Mouse (Mus musculus): ENCODE data around the gene Gm44790.

Gene Gm44790

DNA sequence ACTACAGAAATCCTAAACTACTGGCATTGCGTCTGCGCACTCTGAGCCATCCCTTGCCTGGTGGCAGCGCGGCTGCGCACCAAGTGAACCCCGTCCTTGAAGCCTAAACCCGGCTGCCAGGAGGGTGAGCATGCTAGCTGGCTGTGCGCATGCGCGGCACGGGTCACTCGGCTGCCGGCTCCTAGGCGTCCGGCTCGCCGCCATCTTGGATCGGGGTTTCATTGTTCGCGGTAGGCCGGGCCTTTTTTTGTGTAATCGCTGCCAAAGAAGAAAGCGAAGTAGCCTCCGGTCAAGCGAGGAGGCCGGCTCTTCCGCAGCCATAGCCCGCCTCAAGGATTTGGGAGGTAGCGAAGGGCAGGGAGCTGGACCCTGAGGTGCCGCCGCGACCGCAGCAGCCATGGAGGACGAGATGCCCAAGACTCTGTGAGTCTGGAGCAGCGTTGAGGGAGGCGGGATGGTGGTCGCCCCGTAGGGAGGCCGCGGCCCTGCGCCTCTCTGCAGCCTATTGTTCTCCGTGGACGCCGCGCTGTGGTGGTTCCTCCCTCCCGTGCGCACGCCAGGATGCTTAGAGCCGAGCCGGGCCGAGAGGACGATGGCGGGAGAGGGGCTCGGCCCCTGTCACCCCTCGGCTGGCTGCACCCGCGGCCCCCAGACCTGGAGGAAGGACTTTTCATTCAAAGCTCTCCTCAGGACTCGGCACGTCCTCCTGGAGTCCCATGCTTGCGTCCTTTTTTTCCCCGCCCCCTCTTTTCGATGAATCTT, 22.2 kb upstream of the Gm44790 start, which contains the start of gene Tia1:
Tia1 (plus strand) TSS at position 120 of the 762 bp plus-strand sequence.
- peak; percentile 98 for DNase-seq (ENCODE audit: low read depth)

DNA sequence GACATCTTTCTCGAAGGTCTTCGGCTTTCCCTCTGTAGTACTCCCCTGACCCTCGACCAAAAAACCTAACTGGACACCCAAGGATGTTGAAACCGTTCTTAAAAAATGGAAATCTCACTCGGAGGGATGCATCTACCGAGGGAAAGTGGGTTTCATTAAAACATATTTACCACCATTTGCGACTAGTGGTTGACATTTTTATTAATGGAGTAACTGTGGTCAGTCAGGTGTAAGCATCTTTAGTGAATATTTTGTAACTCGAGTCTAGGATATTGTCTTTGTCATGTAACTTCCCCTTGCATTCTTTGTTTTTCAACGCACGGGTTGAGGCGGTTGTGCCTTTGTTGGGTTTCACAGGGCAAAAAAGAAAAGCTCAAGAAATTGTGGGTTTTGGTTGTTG, 21.5 kb upstream of the Gm44790 start:
- peak; percentile 71 for DNase-seq (ENCODE audit: low read depth)

DNA sequence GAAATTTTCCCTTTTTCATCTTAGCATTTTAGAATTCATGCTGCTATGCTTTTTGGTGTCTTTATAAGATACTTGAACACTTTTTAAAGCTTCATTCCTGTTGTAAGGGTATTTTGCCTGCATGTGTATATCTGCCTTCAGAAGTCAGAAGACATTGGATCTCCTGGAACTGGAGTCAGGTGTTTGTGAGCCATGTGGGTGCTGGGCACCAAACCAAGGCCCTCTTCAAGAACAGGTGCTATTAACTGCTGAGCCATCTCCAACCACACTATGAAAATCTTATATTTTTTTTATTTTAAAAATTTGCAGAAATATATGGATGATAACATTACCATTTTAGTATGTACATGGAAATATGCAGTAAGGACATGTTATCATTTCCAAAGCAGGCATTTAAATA, 20.2 kb upstream of the Gm44790 start:
- no peak for DNase-seq (ENCODE audit: low read depth)

DNA sequence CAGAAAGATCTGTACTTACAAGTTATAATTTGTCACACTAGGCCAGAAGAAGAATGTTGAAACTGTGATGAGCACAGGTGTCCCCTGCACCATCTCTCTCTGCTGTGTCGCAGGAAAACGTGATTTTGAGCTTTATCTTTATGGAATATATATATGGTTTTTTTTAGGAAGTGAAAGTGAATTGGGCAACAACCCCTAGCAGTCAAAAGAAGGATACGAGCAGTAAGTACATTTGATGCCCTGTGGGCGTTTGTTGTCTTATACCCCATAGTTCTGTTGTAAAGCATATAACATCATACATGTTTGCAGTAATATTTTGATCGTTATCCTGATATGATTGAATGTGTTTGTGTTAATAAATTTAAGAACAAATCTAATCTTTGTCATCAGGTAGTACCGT, 7.7 kb upstream of the Gm44790 start:
- no peak for DNase-seq (ENCODE audit: low read depth)

DNA sequence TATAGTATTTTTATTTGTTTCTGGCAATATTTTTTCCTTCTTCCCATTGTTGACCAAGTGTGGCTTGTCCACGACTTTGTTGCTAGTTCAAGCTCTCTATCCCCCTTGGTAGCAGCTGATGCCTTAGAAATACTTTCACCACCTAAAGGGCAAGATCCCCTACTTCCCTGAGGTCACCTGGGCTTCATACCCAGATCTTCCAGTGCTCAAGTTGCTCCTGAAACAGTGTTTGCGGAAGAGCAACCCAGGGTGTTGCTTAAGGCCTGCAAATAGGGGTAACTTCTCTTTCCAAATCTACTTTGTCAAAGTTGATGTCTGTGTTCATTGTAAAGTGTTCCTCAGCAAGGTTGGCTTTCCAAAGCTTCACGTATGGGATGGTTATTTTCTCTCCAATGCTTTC, 7.2 kb upstream of the Gm44790 start:
- no peak for DNase-seq (ENCODE audit: low read depth)

DNA sequence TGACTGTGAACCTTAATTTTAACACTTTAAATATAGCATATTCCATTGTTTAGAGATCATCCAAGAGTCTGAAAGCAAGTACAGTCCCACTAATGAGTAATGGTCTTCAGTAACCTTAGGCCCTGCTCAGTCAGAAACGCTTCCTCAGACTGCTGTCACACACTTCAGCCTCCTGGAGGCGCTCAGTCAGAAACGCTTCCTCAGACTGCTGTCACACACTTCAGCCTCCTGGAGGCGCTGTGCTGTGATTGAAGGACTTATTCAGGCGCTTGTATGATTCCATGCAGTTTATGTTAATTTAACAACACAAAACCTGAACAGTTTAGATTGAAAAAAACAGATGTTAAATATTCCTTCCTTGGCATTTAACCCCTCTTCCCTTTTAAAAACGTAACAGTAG, 6.0 kb upstream of the Gm44790 start:
- peak; percentile 61 for DNase-seq (ENCODE audit: low read depth)

DNA sequence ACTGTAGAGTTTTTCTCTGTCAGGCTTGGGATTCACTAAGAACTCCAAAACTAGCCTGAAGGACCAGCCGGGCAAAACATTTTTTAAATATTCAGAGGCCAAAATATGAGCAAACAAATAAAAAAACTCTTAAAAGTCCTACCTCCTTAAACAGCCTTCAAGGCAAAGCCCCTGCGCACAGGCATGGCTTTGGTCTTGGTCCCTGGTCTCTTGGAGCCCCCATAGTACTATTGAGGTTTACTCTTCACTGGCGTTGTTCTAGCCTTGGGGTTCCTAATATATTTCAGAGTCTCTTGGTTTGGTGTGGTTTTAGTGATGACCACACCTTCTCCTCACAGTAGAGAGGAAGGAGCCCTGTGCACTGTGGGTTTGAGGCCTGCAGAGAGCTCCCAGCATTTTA, 5.1 kb downstream of the Gm44790 start:
- no peak for DNase-seq (ENCODE audit: low read depth)

DNA sequence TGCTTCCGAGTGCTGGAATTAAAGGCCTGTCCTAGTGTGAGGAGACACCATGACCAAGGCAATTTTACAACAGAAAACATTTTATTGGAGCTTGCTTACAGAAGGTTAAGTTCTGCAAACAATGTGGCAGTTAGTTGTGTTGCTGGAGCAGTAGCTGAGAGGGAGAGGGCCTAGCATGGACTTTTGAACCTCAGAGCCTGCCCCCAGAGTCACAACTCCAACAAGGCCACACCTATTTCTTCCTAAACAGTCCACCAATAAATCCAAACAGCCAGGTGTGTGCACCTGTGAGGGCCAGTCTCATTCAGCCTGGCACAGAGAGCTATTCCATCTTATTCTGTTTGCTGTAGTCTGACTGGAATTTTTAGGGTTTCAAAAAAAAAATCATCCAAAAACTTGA, 7.2 kb downstream of the Gm44790 start:
- DNase-seq (ENCODE audit: low read depth), result no peak

DNA sequence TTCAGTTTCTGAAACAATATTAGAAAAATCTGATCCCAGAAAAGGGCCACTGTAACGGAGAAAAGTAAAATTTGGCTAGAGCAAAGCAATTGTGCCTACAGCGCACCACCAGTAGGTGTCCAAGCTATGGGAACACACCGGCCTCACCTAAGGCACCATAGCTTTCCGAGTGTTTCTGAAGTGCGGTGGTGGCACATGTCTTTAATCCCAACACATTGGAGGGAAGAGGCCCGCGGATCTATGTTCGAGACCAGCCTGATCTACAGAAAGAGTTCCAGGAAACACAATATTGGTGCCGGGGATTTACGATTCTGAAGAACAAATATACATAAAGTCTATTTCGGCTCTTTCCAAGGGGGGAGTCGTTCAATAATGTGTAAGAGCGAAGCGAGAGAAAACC, 11.3 kb downstream of the Gm44790 start:
- DNase-seq (ENCODE audit: low read depth), result peak; percentile 87

DNA sequence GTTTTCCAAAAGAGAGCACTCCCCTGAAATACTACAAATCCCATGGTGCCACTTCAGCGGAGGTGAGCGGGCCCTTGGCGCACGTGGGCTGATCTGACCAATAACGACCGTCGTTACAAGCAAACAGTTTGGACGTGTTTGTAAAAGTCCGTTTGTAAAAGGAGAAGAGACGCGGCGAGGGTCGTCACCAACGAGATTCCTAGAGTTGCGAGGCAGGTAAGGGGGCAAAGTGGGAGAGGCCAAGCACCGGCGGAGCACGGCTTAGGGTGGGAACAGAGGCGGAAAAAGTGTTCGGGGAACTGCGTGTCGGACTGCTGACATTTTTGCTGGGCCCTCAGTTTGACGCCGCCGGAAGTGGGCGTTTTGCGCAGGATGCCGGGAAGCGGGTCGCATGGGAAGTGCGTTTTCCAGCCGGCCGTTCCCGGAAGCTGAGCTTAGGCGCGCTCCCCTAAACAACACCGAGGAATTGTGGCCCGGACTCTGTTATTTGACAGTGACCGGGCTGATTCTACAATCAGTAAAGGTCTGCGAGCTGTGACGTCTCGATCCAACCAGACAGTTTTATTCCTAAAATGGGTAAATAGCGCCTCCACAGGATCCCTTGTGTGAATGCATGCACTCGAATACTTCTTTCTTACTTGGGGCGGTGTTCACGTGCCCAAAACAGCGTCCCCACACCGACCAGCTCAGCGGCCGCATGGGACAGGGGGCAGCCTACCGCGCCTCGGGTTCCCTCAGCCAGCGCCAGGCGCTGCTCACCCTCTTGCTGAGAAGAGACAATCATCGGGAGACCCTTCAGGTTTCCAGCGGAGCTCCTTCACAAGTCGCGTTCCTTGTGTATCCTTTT, 12.0 kb downstream of the Gm44790 start, which contains the start of gene C87436:
C87436 (plus strand) TSS at position 103 of the 847 bp plus-strand sequence.
- peak; percentile 99 for DNase-seq (ENCODE audit: low read depth)

DNA sequence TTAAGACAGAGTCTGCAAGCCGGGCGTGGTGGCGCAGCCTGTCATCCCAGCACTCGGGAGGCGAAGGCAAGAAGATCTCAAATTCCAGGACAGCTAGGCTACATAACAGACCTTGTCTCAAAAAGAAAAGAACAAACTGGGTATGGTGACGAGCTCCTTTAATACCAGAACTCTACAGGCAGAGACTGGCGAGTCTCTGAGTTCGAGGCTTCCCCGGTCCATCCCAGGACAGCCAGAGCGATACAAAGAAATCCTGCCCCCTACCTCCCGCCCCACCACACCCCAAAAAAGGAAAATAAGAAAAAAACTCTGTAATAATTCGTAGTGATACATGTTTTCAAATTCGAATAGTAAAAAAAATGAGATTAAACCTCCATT, 12.7 kb downstream of the Gm44790 start:
- no peak for DNase-seq (ENCODE audit: low read depth)

DNA sequence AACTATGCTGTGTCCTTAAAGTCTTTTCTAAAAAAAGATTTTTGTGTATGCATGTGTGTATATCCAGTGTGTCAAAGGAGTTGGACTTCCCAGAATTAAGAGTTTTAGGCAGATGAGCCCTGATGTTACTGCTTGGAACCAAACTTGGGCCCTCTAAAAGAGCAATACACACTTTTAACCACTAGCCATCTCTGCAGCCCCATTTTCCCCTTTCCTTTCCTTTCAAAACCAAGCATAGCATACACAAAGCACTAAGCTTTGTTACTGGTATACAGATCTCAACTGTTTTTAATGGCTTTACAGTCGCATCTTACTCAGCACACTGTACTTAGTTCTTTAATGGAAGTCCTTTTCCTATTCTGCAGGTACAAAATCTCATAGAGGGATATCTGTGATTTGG, 13.1 kb downstream of the Gm44790 start:
- peak; percentile 51 for DNase-seq (ENCODE audit: low read depth)

DNA sequence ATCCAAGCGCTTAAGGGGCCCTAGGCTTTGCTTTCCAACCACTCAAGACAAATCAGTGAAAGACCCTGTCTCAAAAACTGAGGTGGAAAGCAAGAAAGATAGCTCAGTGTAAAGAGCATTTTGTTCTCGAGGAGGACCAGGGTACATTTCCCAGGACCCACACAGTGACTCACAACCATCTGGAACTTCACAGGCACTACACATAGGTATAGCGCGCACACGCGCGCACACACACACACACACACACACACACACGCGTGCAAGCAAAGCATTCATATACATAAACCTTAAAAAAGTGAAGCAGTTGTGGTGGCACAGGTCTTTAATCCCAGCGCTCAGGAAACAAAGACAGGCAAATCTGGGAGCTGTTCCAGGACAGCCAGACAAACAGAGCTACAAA, 15.1 kb downstream of the Gm44790 start:
- DNase-seq (ENCODE audit: low read depth), result no peak

DNA sequence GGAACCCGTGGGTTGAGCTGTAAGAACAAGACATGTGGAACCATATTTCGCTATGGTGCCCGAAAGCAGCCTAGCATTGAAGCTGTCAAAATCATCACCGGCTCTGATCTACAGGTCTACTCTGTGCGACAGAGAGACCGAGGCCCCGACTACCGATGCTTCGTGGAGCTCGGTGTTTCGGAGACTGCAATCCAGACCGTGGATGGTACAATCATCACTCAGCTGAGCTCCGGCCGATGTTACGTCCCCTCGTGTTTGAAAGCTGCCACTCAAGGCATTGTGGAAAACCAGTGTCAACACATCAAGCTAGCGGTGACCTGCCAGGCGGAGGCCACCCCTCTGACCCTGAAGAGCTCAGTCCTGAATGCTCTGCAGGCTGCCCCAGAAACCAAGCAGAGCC, 19.1 kb downstream of the Gm44790 start:
- DNase-seq (ENCODE audit: low read depth), result no peak

DNA sequence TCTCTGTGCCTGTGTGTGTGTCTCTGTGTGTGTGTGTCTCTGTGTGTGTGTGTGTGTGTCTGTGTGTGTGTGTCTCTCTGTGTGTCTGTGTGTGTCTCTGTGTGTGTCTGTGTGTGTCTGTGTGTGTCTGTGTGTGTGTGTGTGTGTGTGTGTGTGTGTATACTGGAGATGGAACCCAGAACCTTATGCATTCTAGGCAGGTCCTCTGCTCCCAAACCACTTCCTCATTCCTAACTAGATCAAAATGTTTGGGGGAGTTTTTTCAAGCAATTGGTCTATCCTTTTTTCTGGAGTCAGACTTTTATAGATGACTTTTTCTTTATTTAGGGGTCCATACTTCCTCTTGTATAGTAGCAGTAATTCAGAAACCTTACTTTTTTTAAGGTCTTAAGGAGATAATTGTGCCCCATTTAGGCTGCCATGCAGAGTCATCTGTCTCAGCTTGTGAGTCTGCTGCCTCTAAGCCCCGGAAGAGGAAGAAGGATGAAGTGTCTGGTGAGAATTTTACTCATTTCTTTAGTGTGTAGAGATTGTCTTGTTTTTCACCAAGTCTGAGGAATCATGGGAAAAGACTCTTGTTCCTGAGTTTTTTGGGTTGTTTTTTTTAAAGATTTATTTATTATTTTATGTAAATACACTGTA, 20.6 kb downstream of the Gm44790 start:
- peak; percentile 29 for DNase-seq (ENCODE audit: low read depth)

DNA sequence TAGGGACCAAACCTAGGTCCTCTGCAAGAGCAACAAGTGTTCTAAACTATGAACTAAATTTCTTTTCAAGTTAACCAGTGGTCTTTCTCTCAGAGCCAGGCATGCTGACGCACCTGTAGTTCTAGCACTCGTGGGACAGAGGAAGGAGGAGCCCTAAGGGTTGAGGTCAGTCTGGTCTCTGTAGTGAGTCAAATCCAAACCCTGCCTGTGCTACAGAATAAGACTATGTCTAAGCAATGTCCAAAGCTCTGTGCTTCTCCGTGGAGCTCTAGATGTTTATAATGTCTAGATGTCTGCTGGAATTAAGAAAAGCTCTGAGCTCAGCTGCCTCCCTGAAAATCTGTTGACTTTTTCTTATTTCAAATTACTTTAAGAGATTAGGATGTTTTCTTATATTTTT, 30.3 kb downstream of the Gm44790 start:
- no peak for DNase-seq (ENCODE audit: low read depth)

DNA sequence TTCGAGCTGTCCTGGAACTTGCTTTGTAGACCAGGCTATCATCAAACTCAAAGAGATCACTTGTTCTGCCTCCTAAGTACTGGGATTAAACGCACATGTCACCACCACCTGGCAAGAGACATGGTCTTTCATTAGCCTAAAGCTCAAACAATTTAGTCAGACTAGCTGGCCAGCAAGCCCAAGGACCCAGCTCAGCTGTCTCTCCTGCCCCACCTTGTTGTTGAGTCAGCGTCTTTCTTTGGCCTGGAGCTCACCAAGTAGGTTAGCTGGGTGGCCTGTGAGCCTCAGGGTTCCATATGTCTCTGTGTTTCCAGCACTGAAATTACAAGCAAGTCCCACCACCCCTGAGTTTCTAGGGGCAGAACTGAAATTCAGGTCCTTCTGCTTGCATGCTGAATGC, 36.6 kb downstream of the Gm44790 start:
- no peak for DNase-seq (ENCODE audit: low read depth)

DNA sequence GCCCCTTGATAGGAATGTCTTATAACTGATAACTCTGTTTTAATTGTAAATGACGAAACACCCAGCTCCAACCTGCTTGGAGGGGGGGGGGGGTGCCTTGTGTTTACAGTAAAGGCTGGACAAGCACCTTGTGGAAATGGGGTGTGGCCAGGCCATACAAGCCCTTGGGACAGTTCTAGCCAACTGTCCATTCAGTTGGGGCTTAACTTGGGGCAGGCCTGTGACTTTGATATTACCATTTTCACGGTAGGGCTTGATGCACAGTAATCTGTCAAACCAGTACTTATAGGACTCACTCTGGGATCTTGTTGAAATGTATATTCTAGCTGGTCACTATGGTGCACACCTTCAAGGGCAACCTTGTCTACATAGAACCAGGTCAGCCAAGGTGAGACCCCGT, 44.9 kb downstream of the Gm44790 start:
- DNase-seq (ENCODE audit: low read depth), result no peak

DNA sequence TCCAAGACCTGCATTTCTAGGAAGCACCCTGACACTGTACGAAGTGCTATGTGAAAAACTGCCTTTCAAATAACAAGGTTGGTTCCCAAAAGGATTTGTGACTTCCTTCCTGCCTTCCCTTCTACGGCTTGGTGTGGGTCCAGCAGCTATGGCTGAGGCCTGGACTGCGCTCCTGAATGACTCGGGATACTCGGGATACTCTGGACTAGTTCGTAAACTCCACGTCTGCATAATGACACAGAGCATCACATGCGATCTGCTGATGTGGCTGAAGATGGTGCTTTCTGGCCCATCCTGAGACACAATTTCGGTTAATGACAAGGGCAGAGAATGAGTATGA, 45.3 kb downstream of the Gm44790 start:
- DNase-seq (ENCODE audit: low read depth), result no peak

DNA sequence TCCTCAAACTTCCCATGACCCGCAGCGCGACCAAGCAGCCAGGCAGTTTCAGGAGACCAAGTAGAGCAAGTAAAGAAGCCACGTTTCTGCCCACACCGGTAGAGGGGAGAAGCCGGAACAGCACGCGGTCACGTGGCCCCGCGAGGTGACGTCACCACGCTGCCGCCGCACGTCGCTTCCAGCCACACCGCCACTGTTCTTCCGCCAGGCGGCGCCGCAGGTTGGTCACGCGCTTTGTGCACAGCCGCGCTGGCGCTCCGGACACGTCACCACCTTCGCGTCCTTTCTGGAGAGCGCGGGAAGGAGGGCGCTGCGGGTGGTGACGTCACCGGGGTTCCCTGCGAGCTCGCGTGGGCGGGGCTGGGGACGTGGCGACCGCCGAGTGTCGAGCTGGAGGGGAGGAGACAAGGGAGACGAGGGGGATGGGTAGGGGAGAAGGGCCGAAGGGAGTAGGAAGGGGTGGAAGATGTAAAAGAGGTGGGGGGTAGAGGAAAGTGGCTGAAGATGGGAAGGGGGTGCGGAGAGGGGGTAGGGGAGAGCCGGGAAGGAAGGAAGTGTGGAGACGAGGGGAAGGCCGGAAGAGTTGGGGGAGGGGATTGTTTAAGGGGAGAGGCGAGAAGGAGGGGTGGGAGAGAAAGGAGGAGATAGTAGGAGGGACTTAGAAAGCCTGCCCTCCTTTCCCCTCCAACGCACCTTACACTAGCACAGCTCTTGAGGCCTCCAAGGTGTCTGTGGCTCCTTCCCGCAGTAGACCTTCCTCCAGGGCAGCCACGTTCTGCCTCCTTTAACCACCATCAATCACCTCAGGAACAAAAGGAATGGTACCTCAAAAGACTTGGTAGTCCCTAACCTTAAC, 45.9 kb downstream of the Gm44790 start:
- peak; percentile 99 for DNase-seq (ENCODE audit: low read depth)

DNA sequence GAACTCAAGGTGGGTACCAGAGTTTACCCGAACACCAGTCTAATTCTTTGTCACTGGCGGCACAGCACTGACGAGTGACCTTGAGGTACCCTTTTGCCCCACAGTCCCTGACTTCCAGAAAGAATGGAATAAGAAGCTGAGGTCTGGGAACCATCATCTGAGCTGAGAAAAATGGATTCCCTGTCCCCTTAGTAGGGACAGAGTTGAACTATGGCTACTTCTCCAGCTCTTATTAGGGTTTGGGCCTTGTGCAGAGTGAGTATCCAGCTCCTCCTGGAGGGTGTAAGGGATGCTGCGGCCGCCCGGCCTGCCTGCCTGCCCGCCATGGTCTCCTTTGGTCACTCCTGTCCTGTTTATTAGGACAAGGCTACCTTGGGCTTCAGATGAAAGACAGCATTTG, 46.6 kb downstream of the Gm44790 start:
- peak; percentile 70 for DNase-seq (ENCODE audit: low read depth)

DNA sequence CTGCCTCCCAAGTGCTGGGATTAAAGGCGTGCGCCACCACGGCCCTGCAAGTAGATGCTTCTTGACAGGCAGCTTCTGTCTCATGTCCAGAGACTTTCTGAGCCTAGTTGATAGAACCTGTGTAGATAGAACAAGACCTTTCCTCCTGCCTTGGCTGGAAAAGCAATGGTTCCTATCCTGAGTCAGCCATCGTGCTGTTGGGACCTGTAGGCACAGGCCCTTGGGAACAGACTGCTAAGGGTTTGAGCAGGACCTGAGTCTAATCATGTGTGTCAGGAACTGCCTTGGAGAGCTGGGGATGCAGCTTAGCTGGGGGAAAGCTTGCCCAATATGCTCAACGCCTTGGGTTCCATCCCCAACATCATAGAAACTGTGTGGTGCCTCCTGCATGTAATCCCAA, 47.6 kb downstream of the Gm44790 start:
- no peak for DNase-seq (ENCODE audit: low read depth)
